Mouse (Mus musculus): ENCODE results near the gene Kctd13.

Kctd13 gene

GRCm38 (mm10) chr7:126984667-126985444 is 56.2 kb downstream of the Kctd13 start:
- peak; percentile 75 for DNase-seq

GRCm38 (mm10) chr7:126986319-126986718 is 57.6 kb downstream of the Kctd13 start:
- DNase-seq = peak; percentile 67

GRCm38 (mm10) chr7:126988816-126989215 is 60.1 kb downstream of the Kctd13 start:
- no peak for DNase-seq

Measured in right cerebral cortex, adult 18-20 months (tissue).